8 mouse cellular contexts compared by ENCODE assay signal in the genomic region with DNA sequence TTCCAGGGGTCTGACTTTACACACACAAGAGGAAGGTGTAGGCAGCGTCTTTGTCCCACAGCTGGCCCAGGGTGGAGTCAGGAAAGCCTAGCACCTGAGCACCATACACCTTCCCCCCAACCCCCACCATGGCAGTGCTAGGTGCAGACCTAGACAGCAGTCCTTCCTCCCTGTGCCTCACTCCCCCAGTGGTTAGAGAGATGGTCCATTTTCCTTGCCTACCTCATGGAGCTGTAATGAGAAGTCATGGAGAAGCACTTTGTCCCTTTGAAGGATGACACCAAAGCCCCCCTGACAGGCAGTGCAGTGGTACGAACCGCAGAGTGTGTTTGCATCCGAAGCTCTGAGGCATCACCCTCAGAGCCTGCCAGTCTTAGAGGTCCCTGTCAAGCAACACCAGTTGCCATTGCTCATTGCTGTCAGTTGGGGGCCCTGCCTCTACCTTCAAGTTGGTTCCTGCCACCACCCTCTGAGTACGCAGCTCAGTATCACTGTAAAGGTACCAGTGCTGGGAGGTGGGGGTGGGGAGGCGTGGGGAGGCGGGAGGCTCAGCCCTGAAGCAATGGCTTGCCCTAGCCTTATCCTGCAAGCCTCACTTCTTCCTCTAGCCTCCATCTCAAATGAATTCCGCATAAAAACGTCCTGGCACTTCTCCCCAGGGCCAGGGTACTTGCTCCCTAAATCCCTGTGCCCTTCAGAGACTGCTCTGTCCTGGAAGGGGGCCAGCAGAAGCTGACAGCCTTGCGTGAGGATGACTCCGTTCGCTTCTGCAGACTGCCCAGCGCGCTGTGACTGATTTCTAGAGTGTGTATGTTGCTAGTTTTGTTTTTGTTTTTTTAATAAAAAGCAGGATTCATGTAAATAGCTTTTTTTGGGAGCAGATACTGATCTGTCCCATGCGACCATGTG. TPM values are rescaled to one million over a fixed set of nuclear protein-coding genes. Genes with fewer than 3 reads are reported as not detected.
DNase-seq lines count a peak whose midpoint lies in the region; ATAC-seq and TF ChIP-seq lines count a peak whose summit lies in the region.

No protein-coding gene starts in this region.

- peaks cover 26% of the 10 kb centered on the region for H3K4me1 ChIP-seq in hindbrain, embryonic 13.5 days (replicated peaks)
- H3K4me1 ChIP-seq in liver, embryonic 13.5 days (replicated peaks) = peaks cover 29% of the 10 kb centered on the region
- peaks cover 21% of the 10 kb centered on the region for H3K4me1 ChIP-seq in olfactory bulb, adult 2 months (ENCODE audit: control insufficient read depth, insufficient read depth, low read length)

- no peak for TF ChIP-seq POLR2A in olfactory bulb, adult 2 months (IDR thresholded peaks at IDR 0.05; ENCODE audit: insufficient read depth, low read depth, low read length)

- no peak for TF ChIP-seq CTCF in left cerebral cortex, adult 2 months (IDR thresholded peaks at IDR 0.05)
- TF ChIP-seq CTCF in olfactory bulb, adult 2 months (IDR thresholded peaks at IDR 0.05; ENCODE audit: insufficient read depth, low read depth, low read length) = no peak

- H3K4me2 ChIP-seq in hindbrain, embryonic 13.5 days = peak overlapping the region; percentile 88
- peak overlapping the region; percentile 92 for H3K4me2 ChIP-seq in liver, embryonic 13.5 days

- intact Hi-C loops in left cerebral cortex, adult 2 months (cut with DNase I) = loop anchor here (2.0 kb wide), 3 partner anchors 25 to 69 kb away; a partner anchor contains a TSS

- H3K27ac ChIP-seq in left cerebral cortex, adult 2 months = peak overlapping the region; percentile 95
- H3K27ac ChIP-seq in hindbrain, embryonic 13.5 days = peak overlapping the region; percentile 96
- peak overlapping the region; percentile 79 for H3K27ac ChIP-seq in liver, embryonic 13.5 days
- peak overlapping the region; percentile 22 for H3K27ac ChIP-seq in olfactory bulb, adult 2 months (ENCODE audit: insufficient read depth, low read depth, low read length)

- H3K36me3 ChIP-seq in hindbrain, embryonic 13.5 days = peaks cover 37% of the 10 kb centered on the region
- peaks cover 30% of the 10 kb centered on the region for H3K36me3 ChIP-seq in liver, embryonic 13.5 days

- H3K9ac ChIP-seq in hindbrain, embryonic 13.5 days = peak overlapping the region; percentile 76
- peak overlapping the region; percentile 75 for H3K9ac ChIP-seq in liver, embryonic 13.5 days

- peak in 1 of 2 experiments; percentile 32 for DNase-seq in left cerebral cortex, adult 2 months (ENCODE audit: extremely low spot score in 1 of 2, low spot score in 2 of 2)
- no peak for DNase-seq in left cerebral cortex, adult 9 months (ENCODE audit: low spot score in 2 of 2)
- DNase-seq in T-cell, adult 2 months (ENCODE audit: low spot score) = peak; percentile 57
- peak; percentile 42 for DNase-seq in embryo, embryonic 10.5 days (ENCODE audit: low spot score)
- no peak for DNase-seq in liver, embryonic 13.5 days
- no peak for DNase-seq in spleen, adult 18-20 months

- peak; percentile 55 for ATAC-seq in hindbrain, embryonic 13.5 days (ENCODE audit: low FRiP score)
- ATAC-seq in liver, embryonic 13.5 days (ENCODE audit: low read depth) = peak; percentile 35

- WGBS in hindbrain, embryonic 13.5 days = 12% methylated on average over 15 of the region's 15 CpGs
- WGBS in liver, embryonic 13.5 days (ENCODE audit: insufficient replicate concordance) = 17% methylated on average over 15 of the region's 15 CpGs
- 14% methylated on average over 15 of the region's 15 CpGs for WGBS in olfactory bulb, adult 2 months

- no peaks in the 10 kb centered on the region for H3K9me3 ChIP-seq in hindbrain, embryonic 13.5 days
- H3K9me3 ChIP-seq in liver, embryonic 13.5 days (replicated peaks) = no peaks in the 10 kb centered on the region

- peak overlapping the region; percentile 59 for H3K4me3 ChIP-seq in left cerebral cortex, adult 2 months
- H3K4me3 ChIP-seq in hindbrain, embryonic 13.5 days = peak overlapping the region; percentile 47
- peak overlapping the region; percentile 63 for H3K4me3 ChIP-seq in liver, embryonic 13.5 days (replicated peaks)
- peak overlapping the region; percentile 57 for H3K4me3 ChIP-seq in olfactory bulb, adult 2 months (ENCODE audit: insufficient read depth, low read depth, low read length)

- no peaks in the 10 kb centered on the region for H3K27me3 ChIP-seq in hindbrain, embryonic 13.5 days
- H3K27me3 ChIP-seq in liver, embryonic 13.5 days = no peaks in the 10 kb centered on the region

RNA-seq across cellular contexts. Expression of a gene that starts 0.6 kb away (rescaled TPM):
- total RNA-seq in left cerebral cortex, adult 2 months (2021) = under 1 TPM; 0.42 to 0.45 TPM
- 0.40 TPM in 1 of 2 replicates, not detected in the other for polyA plus RNA-seq in hindbrain, embryonic 13.5 days (2015; fragmentation: Nextera tagmentation; extraction: Ambion mirVana)
- polyA plus RNA-seq in liver, embryonic 13.5 days (2015; fragmentation: Nextera tagmentation; extraction: Ambion mirVana) = not detected in 2 replicates
- not detected in 2 replicates for polyA plus RNA-seq in olfactory bulb, adult 2 months (2012; ENCODE audit: insufficient read depth, insufficient read length, low replicate concordance, missing spikeins)

RNA-seq across cellular contexts. Expression of a gene that starts 24.4 kb away (rescaled TPM):
- total RNA-seq in left cerebral cortex, adult 2 months (2021) = 10 to 100 TPM; 72.9 to 76.5 TPM
- 13.7 and 16.6 TPM in 2 replicates for polyA plus RNA-seq in hindbrain, embryonic 13.5 days (2015; fragmentation: Nextera tagmentation; extraction: Ambion mirVana)
- 4.8 and 6.1 TPM in 2 replicates for polyA plus RNA-seq in liver, embryonic 13.5 days (2015; fragmentation: Nextera tagmentation; extraction: Ambion mirVana)
- not detected in 2 replicates for polyA plus RNA-seq in olfactory bulb, adult 2 months (2012; ENCODE audit: insufficient read depth, insufficient read length, low replicate concordance, missing spikeins)

RNA-seq across cellular contexts. Expression of a gene that starts 59.4 kb away (rescaled TPM):
- 10 to 100 TPM; 62.8 to 68.0 TPM for total RNA-seq in left cerebral cortex, adult 2 months (2021)
- polyA plus RNA-seq in hindbrain, embryonic 13.5 days (2015; fragmentation: Nextera tagmentation; extraction: Ambion mirVana) = 24.1 and 24.7 TPM in 2 replicates
- polyA plus RNA-seq in liver, embryonic 13.5 days (2015; fragmentation: Nextera tagmentation; extraction: Ambion mirVana) = 5.2 and 6.2 TPM in 2 replicates
- not detected in 2 replicates for polyA plus RNA-seq in olfactory bulb, adult 2 months (2012; ENCODE audit: insufficient read depth, insufficient read length, low replicate concordance, missing spikeins)

Comparison
In these comparisons a context has a peak if more than half of its experiments do, and no peak if none do; other contexts are left out.
1. DNase-seq: peak in T-cell, adult 2 months (single experiment) and embryo, embryonic 10.5 days (single experiment); none in left cerebral cortex, adult 9 months (0 of 2), liver, embryonic 13.5 days (single experiment) and spleen, adult 18-20 months (0 of 2).
2. H3K27ac ChIP-seq: peak in every context shown above with its lines; median percentile 96 in hindbrain, embryonic 13.5 days; 95 in left cerebral cortex, adult 2 months; 79 in liver, embryonic 13.5 days; 22 in olfactory bulb, adult 2 months.
3. Peak in every context shown above with its lines, with median percentiles within 50 percentile points of each other: H3K4me3 ChIP-seq.